Mouse (Mus musculus) intestine, postnatal 0 days (tissue): Measurements from ENCODE around the gene Gpr89. TPM values are rescaled to one million over a fixed set of nuclear protein-coding genes. Genes with fewer than 3 reads are reported as not detected.

Source experiments
- ATAC-seq: fragments of 200-750 bp; cut with Nextera tagmentation; 2 replicates; pipeline ENCODE4 v1.8.0; 2017; ENCODE audit warnings: mild to moderate bottlenecking, moderate TSS enrichment, moderate library complexity
- H3K27ac ChIP-seq: fragments of 300-500 bp; sonication (generic); 2 replicates; pipeline ENCODE4 v1.5.1; 2014; ENCODE audit warnings: mild to moderate bottlenecking, low read depth, low read length, moderate library complexity
- H3K27me3 ChIP-seq: fragments of 300-500 bp; sonication (generic); replicated peaks from 2 replicates; pipeline ENCODE4 v1.6.1; 2014; ENCODE audit warnings: low read length, mixed read lengths; ENCODE audit not compliant: control insufficient read depth, insufficient read depth
- H3K36me3 ChIP-seq: fragments of 300-500 bp; sonication (generic); 2 replicates; pipeline ENCODE4 v1.6.1; 2014; ENCODE audit warnings: mild to moderate bottlenecking, moderate library complexity; ENCODE audit not compliant: control insufficient read depth, insufficient read depth
- H3K4me1 ChIP-seq: fragments of 300-500 bp; sonication (generic); replicated peaks from 2 replicates; pipeline ENCODE4 v1.6.1; 2014; ENCODE audit warnings: antibody characterized with exemption, low read length, mixed read lengths; ENCODE audit not compliant: control insufficient read depth, insufficient read depth
- H3K4me2 ChIP-seq: fragments of 300-500 bp; sonication (generic); replicated peaks from 2 replicates; pipeline ENCODE4 v1.6.1; 2014; ENCODE audit warnings: low read depth, mild to moderate bottlenecking, moderate library complexity
- H3K4me3 ChIP-seq: fragments of 300-500 bp; sonication (generic); 2 replicates; pipeline ENCODE4 v1.5.1; 2014; ENCODE audit warnings: low read depth, low read length
- H3K9ac ChIP-seq: fragments of 300-500 bp; sonication (generic); 2 replicates; pipeline ENCODE4 v1.6.1; 2014; ENCODE audit warnings: mild to moderate bottlenecking, low read depth, low read length
- H3K9me3 ChIP-seq: fragments of 300-500 bp; sonication (generic); 2 replicates; pipeline ENCODE4 v1.6.1; 2016; ENCODE audit warnings: mixed run types; ENCODE audit not compliant: control insufficient read depth
- CTCF ChIP-seq: sonication (generic); IDR thresholded peaks from 2 replicates; pipeline ENCODE4 v1.5.1; 2016; ENCODE audit warnings: low read depth, mild to moderate bottlenecking, control low read depth, antibody characterized with exemption, moderate library complexity
- WGBS: fragments of 180-500 bp; shearing (Covaris S2); extraction: QIAGEN DNeasy Blood & Tissue Kit; methylation state at CpG from one replicate; pipeline ENCODE4 v1.1.7; 2014; 5-methylcytosine and 5-hydroxymethylcytosine counted together
- polyA plus RNA-seq: library from polyadenylated mRNA; unstranded; fragments of >200 nt; fragmentation: Nextera tagmentation; extraction: Ambion mirVana; gene quantifications from 2 replicates; pipeline ENCODE4 v1.2.1, GENCODE M21; 2015

The Gpr89 gene
- polyA plus RNA-seq, 1 experiment from 2014 or later = 76.6 TPM

- no peak for ATAC-seq
- WGBS = 85% methylated on average over 3 of the region's 3 CpGs
Observed at GRCm38 (mm10) chr3:96867863-96868262, 37.3 kb downstream of the Gpr89 start.

DNA sequence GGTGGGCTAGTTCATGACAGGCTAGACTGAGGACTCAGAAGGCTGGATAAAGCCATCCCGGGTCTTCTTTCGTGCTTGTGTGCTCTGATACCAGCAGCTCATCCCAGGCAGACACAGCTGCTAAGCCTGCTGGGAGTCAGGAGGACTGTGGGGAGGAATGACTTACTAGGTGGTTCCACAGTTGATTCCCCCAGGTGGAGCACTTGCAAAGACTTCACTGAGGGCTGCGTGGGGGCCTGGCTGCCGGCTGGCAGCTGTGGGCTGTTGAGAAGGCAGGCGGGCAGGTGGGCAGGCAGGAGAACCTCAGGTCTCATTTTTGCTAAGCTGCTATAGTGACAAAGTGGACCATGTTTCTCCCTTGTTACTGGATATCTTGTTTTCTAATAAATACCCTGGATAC, 44.6 kb downstream of the Gpr89 start:
- no peak for TF ChIP-seq CTCF
- Histone ChIP-seq H3K4me2 (no peak overlapping the region), H3K27me3 (no peaks in the 10 kb centered on the region), H3K4me3 (no peak overlapping the region), H3K9ac (no peak overlapping the region), H3K9me3 (no peaks in the 10 kb centered on the region), H3K27ac (no peak overlapping the region), H3K4me1 (no peaks in the 10 kb centered on the region), H3K36me3 (peaks cover 11% of the 10 kb centered on the region; the same call in 1 of the 2 replicates)
- WGBS = 97% methylated on average over 5 of the region's 5 CpGs
- ATAC-seq = no peak

More at GRCm38 (mm10) chr3:96867863-96868262, 37.3 kb downstream of the Gpr89 start:
- no peak overlapping the region for H3K4me2 ChIP-seq
- H3K9ac ChIP-seq = no peak overlapping the region
- TF ChIP-seq CTCF = no peak
- H3K27ac ChIP-seq = no peak overlapping the region
- H3K27me3 ChIP-seq = no peaks in the 10 kb centered on the region
- H3K4me1 ChIP-seq = no peaks in the 10 kb centered on the region
- no peak overlapping the region for H3K4me3 ChIP-seq
- peaks cover 52% of the 10 kb centered on the region for H3K36me3 ChIP-seq
- H3K9me3 ChIP-seq = no peaks in the 10 kb centered on the region

GRCm38 (mm10) chr3:96855833-96856232, 49.3 kb downstream of the Gpr89 start:
- Histone ChIP-seq H3K4me3 (no peak overlapping the region), H3K4me2 (no peak overlapping the region), H3K9ac (no peak overlapping the region), H3K4me1 (no peaks in the 10 kb centered on the region), H3K36me3 (peaks cover 15% of the 10 kb centered on the region; the same call in 1 of the 2 replicates), H3K9me3 (no peaks in the 10 kb centered on the region), H3K27me3 (no peaks in the 10 kb centered on the region), H3K27ac (no peak overlapping the region)
- no peak for TF ChIP-seq CTCF
- 57% methylated on average over 3 of the region's 3 CpGs for WGBS
- ATAC-seq = no peak

DNA sequence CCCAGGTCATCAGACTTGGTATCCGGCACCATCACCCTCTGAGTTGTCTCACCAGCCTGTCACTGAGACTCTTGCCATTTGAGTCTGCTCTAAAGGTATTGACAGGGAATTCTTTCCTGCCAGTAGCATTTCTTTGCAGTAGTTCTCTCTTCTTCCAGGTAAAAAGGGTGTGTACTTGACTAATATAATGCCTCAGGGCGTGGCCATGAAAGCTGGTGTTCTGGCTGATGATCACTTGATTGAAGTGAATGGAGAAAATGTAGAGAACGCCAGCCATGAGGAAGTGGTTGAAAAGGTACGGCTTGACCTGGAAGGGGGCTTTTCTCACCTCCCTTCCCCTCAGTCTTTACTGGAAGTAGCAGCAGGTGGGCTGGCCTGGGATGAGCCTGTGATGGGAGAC, 50.8 kb downstream of the Gpr89 start:
- ATAC-seq = no peak
- TF ChIP-seq CTCF = no peak
- Histone ChIP-seq H3K27me3 (no peaks in the 10 kb centered on the region), H3K4me2 (no peak overlapping the region), H3K36me3 (peaks cover 4% of the 10 kb centered on the region; the same call in 1 of the 2 replicates), H3K27ac (no peak overlapping the region), H3K9ac (no peak overlapping the region), H3K4me3 (no peak overlapping the region), H3K4me1 (no peaks in the 10 kb centered on the region), H3K9me3 (no peaks in the 10 kb centered on the region)
- 49% methylated on average over 4 of the region's 4 CpGs for WGBS

- Histone ChIP-seq H3K4me2 (no peak overlapping the region), H3K4me3 (no peak overlapping the region), H3K36me3 (peaks cover 4% of the 10 kb centered on the region; the same call in 1 of the 2 replicates), H3K27ac (no peak overlapping the region), H3K9me3 (no peaks in the 10 kb centered on the region), H3K27me3 (no peaks in the 10 kb centered on the region), H3K9ac (no peak overlapping the region), H3K4me1 (no peaks in the 10 kb centered on the region)
- no peak for ATAC-seq
- 46% methylated on average over 6 of the region's 6 CpGs for WGBS
- no peak for TF ChIP-seq CTCF
Observed at GRCm38 (mm10) chr3:96852561-96852960, 52.6 kb downstream of the Gpr89 start.

GRCm38 (mm10) chr3:96849168-96849727, 55.9 kb downstream of the Gpr89 start:
- Histone ChIP-seq H3K36me3 (peaks cover 4% of the 10 kb centered on the region; the same call in 1 of the 2 replicates), H3K27me3 (no peaks in the 10 kb centered on the region), H3K4me3 (no peak overlapping the region), H3K9me3 (no peaks in the 10 kb centered on the region), H3K4me1 (no peaks in the 10 kb centered on the region), H3K27ac (no peak overlapping the region), H3K9ac (no peak overlapping the region), H3K4me2 (no peak overlapping the region)
- no peak for TF ChIP-seq CTCF
- 50% methylated on average over 2 of the region's 2 CpGs for WGBS
- ATAC-seq = peak; percentile 63
